Mouse (Mus musculus): ENCODE results near the gene Igfl3. TPM values are rescaled to one million over a fixed set of nuclear protein-coding genes. Genes with fewer than 3 reads are reported as not detected.

The Igfl3 gene
- not detected for total RNA-seq (2021)

DNA sequence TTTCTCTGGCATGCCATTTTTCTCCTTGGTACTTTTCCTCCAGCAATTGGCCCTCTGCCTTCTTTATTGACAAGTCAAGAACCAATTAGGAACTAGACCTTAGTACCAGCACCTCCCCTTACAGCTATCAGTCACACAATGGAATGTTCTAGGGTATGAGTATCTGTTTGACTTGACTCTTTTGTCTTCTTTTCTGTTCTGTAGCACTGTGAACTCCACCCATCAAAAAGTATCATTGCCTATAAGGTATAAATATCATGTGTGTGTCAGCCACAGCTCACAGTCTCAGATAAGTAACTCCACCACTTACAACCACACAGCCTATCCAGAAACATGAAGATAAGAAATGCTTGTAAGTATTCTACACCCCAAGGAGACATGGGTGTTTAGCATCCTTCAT, at the start of gene Igfl3:
TSS of gene Igfl3 (plus strand) at position 301 of the 400 bp plus-strand sequence.
- DNase-seq = no peak

DNA sequence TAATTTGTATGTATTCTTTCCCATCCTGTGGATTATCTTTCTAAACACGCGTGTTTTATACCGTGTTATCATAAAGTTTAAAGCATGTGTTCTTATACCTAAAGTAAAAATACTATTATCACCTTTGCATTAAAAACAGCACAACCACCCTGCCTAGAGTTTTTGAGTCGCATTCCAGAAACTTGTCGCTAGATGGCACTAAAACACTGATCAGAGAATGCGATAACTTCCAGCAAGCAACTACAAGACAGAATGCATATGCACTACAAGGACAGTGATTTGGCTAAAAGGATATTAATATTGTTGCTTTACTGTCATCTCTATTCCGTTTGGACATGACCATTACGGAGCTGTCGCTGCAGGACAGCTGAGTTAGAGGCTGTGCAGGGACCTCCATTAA, 34.6 kb downstream of the Igfl3 start:
- DNase-seq = no peak

DNA sequence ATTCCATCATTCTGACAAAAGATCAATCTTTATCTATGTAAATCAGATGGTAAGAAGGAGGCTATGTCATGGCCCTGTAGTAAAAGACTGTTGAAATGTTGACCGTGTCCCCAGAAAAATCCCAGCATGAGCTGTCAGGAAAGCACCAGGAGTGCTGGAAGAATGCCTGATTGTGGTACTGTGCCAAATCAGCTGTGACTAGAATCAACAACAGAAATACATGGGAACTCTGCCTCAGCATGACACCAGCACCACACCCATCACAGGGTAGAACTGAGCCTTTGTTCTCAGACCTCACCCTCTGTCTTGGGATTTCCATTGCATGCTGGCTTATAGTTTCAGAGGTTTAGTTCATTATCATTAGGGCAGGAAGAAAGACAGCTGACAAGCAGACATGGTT, 38.4 kb downstream of the Igfl3 start:
- DNase-seq = no peak

Other genes with a start within 250 kb of the Igfl3 start
- gene Ceacam11, start 204.4 kb upstream of the Igfl3 start, total RNA-seq (2021) = not detected
- gene Ceacam13, start 166.6 kb upstream of the Igfl3 start, total RNA-seq (2021) = not detected
- not detected for gene Ceacam12, start 110.6 kb upstream of the Igfl3 start, total RNA-seq (2021)
- gene Mill1, start 68.9 kb downstream of the Igfl3 start, total RNA-seq (2021) = not detected
- gene Psg18, start 178.5 kb downstream of the Igfl3 start, total RNA-seq (2021) = not detected